Mouse (Mus musculus) G1E (cell line): ENCODE measurements around the gene Trnp1.

Experiments
- CTCF ChIP-seq: IDR thresholded peaks from 2 replicates; pipeline ENCODE4 v1.5.1; 2012; ENCODE audit warnings: low read depth, low read length, inconsistent platforms, mixed read lengths
- GATA1 ChIP-seq: IDR thresholded peaks from 2 replicates; pipeline ENCODE4 v1.6.1; 2012; ENCODE audit warnings: borderline replicate concordance, low read length, inconsistent platforms, mixed read lengths
- POLR2AphosphoS5 ChIP-seq: IDR thresholded peaks from 2 replicates; pipeline ENCODE4 v1.6.1; 2012; ENCODE audit warnings: low read depth, low read length, inconsistent platforms; ENCODE audit not compliant: insufficient replicate concordance
- TAL1 ChIP-seq: conservative IDR thresholded peaks from 2 replicates; pipeline ENCODE4 v1.6.1; 2012; ENCODE audit warnings: low read depth, low read length, inconsistent platforms, mixed read lengths

DNA sequence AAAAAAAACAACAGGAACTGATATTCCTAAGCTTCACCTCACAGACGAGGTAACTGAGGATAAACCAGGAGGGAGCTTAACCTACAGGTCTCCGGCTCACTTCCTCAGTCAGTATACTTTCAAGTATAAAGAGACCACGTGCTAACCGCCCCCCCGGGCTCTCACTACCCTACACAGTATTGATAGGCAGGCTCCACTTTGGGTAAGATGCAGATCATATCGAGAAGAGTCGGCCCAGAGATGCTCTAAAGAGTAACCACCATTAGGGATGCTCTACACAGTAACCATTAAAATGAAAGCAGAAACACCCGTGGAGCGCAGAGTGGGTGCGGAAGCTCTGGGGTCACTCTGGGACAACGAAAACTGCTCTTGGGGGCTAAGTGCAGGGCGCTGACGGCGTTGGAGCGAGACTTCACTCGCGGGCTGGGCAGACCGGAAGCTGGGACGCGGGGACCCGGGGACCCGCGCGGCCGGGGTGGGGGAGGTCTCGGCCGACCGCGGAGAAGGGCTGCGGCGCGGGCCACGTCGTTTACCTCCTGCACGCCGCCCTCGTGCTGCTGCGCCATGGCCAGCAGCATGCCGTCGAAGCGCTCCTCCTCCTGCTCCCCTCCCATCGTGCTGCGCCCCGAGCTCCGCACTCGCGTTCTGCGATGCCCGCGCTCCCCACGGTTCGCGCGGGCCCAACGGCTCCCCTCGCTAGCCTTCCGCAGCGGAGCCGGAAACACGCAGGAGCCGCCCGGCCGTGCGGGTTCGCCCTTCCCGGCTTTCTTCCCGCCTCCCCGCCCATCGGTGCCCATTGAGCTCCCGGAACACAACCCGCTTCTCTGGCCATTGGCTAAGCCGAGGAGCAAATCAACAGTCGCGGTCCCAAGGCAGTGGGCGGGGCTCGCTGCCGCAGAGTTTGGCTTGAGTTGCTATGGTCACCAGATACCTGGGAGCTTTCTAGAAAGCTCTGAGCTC, 47.2 kb upstream of the Trnp1 start, which contains the start of gene Nudc:
- TF ChIP-seq CTCF = no peak
- no peak for TF ChIP-seq POLR2AphosphoS5
- no peak for TF ChIP-seq GATA1
- TF ChIP-seq TAL1 = no peak
